ENCODE assay signal across 12 mouse cellular contexts in the genomic region with DNA sequence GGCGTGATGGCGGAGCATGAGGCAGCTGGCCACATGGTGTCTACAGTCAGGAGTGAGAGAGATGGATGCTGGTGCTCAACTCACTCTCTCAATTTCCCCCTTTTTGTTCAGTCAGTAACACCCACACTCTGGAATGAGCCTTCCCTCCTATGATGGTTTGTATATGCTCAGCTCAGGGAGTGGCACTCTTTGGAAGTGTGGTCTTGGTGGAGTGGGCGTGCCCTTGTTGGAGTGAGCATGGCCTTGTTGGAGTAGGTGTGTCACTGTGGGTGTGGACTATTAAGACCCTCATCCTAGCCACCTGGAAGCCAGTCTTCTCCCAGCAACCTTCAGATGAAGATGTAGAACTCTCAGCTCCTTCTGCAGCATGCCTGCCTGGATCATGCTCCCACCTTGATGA.
"Had no signal": no experiment of that assay in that cellular context is flagged by ENCODE, and none has a peak within 500 bp of the region (broad histone marks: within the 10 kb centered on the region; RNA-seq: fewer than 3 reads in every experiment).

No protein-coding gene starts in this region.

- DNase-seq: retina, postnatal 1 day; right cerebral cortex, adult 18-20 months; right cerebral cortex, postnatal 14 days; right cerebral cortex, postnatal 25 days; right cerebral cortex, postnatal 4 days; spleen, adult 18-20 months; thymus, adult 18-20 months; thymus, adult 2 months; thymus, postnatal 14 days; thymus, postnatal 25 days; thymus, postnatal 36 days; thymus, postnatal 4 days had no signal
